Mouse (Mus musculus): ENCODE data around the gene B9d2. TPM values are rescaled to one million over a fixed set of nuclear protein-coding genes. Genes with fewer than 3 reads are reported as not detected.
A peak's percentile ranks its signal among the peaks of the same experiment; 100 is the strongest.

The B9d2 gene
- polyA plus RNA-seq, 1 experiment from 2014 or later, result 30.8 TPM

GRCm38 (mm10) chr7:25686680-25687531, 6.3 kb downstream of the B9d2 start, which contains the start of gene Tgfb1:
Tgfb1 (plus strand) TSS chr7:25687002.
- Histone ChIP-seq H3K4me2 (peak within 1 kb of the TSS; percentile 88), H3K9ac (peak within 1 kb of the TSS; percentile 88), H3K4me3 (peak within 1 kb of the TSS; percentile 67), H3K9me3 (no peaks in the 10 kb centered on the region), H3K36me3 (peaks cover 15% of the 10 kb centered on the region), H3K27me3 (replicated peaks) (peaks cover 29% of the 10 kb centered on the region), H3K4me1 (peaks cover 45% of the 10 kb centered on the region), H3K27ac (replicated peaks) (peak within 1 kb of the TSS; percentile 87)
- ATAC-seq (ENCODE audit: extremely low read depth, insufficient number of reproducible peaks, low FRiP score, low TSS enrichment), result peak; percentile 39
- WGBS, result 1% methylated on average over 54 of the region's 69 CpGs

GRCm38 (mm10) chr7:25687811-25688401, 7.3 kb downstream of the B9d2 start:
- Histone ChIP-seq H3K9me3 (no peaks in the 10 kb centered on the region), H3K9ac (peak overlapping the region; percentile 88), H3K36me3 (peaks cover 22% of the 10 kb centered on the region), H3K4me1 (peaks cover 44% of the 10 kb centered on the region), H3K27ac (replicated peaks) (peak overlapping the region; percentile 87), H3K4me3 (peak overlapping the region; percentile 67), H3K27me3 (replicated peaks) (peaks cover 29% of the 10 kb centered on the region), H3K4me2 (peak overlapping the region; percentile 88)
- WGBS, result 1% methylated on average over 47 of the region's 47 CpGs
- ATAC-seq (ENCODE audit: extremely low read depth, insufficient number of reproducible peaks, low FRiP score, low TSS enrichment), result no peak; the same call in 1 of the 2 replicates

GRCm38 (mm10) chr7:25688810-25689586, 8.4 kb downstream of the B9d2 start:
- under 1% methylated on average over 51 of the region's 52 CpGs for WGBS
- Histone ChIP-seq H3K27me3 (replicated peaks) (peaks cover 29% of the 10 kb centered on the region), H3K4me1 (peaks cover 34% of the 10 kb centered on the region), H3K27ac (replicated peaks) (peak overlapping the region; percentile 87), H3K9me3 (no peaks in the 10 kb centered on the region), H3K4me2 (peak overlapping the region; percentile 88), H3K9ac (peak overlapping the region; percentile 88), H3K36me3 (peaks cover 24% of the 10 kb centered on the region), H3K4me3 (peak overlapping the region; percentile 67)
- peak; percentile 62 for ATAC-seq (ENCODE audit: extremely low read depth, insufficient number of reproducible peaks, low FRiP score, low TSS enrichment)

GRCm38 (mm10) chr7:25689603-25690021, 9.0 kb downstream of the B9d2 start:
- peak overlapping the region; percentile 88 for H3K4me2 ChIP-seq

GRCm38 (mm10) chr7:25690051-25690450, 9.5 kb downstream of the B9d2 start:
- H3K9me3 ChIP-seq, result no peaks in the 10 kb centered on the region
- peaks cover 34% of the 10 kb centered on the region for H3K4me1 ChIP-seq
- peak overlapping the region; percentile 87 for H3K27ac ChIP-seq (replicated peaks)
- peak overlapping the region; percentile 88 for H3K4me2 ChIP-seq
- WGBS, result 38% methylated on average over 5 of the region's 5 CpGs
- H3K27me3 ChIP-seq (replicated peaks), result peaks cover 29% of the 10 kb centered on the region
- ATAC-seq (ENCODE audit: extremely low read depth, insufficient number of reproducible peaks, low FRiP score, low TSS enrichment), result no peak
- H3K36me3 ChIP-seq, result peaks cover 31% of the 10 kb centered on the region
- H3K4me3 ChIP-seq, result peak overlapping the region; percentile 67
- peak overlapping the region; percentile 88 for H3K9ac ChIP-seq

More at GRCm38 (mm10) chr7:25689603-25690021, 9.0 kb downstream of the B9d2 start:
- H3K27ac ChIP-seq (replicated peaks), result peak overlapping the region; percentile 87
- peak overlapping the region; percentile 67 for H3K4me3 ChIP-seq
- ATAC-seq (ENCODE audit: extremely low read depth, insufficient number of reproducible peaks, low FRiP score, low TSS enrichment), result 0 out of 2 replicates have a peak, but pooled peaks have one; percentile 0
- peaks cover 34% of the 10 kb centered on the region for H3K4me1 ChIP-seq
- H3K9ac ChIP-seq, result peak overlapping the region; percentile 88
- WGBS, result 6% methylated on average over 12 of the region's 12 CpGs
- no peaks in the 10 kb centered on the region for H3K9me3 ChIP-seq
- peaks cover 27% of the 10 kb centered on the region for H3K36me3 ChIP-seq
- H3K27me3 ChIP-seq (replicated peaks), result peaks cover 29% of the 10 kb centered on the region

- Histone ChIP-seq H3K27ac (replicated peaks) (no peak overlapping the region), H3K27me3 (replicated peaks) (peaks cover 13% of the 10 kb centered on the region; the same call in 1 of the 2 replicates), H3K9me3 (no peaks in the 10 kb centered on the region), H3K4me2 (no peak overlapping the region), H3K4me1 (0 out of 2 replicates have a peak, but pooled peaks cover 10% of the 10 kb centered on the region), H3K36me3 (peaks cover 66% of the 10 kb centered on the region), H3K4me3 (no peak overlapping the region), H3K9ac (no peak overlapping the region)
- ATAC-seq (ENCODE audit: extremely low read depth, insufficient number of reproducible peaks, low FRiP score, low TSS enrichment), result no peak
- WGBS, result 72% methylated on average over 8 of the region's 8 CpGs
Measured at GRCm38 (mm10) chr7:25694104-25694503, 13.5 kb downstream of the B9d2 start.

GRCm38 (mm10) chr7:25699851-25700250, 19.3 kb downstream of the B9d2 start:
- Histone ChIP-seq H3K4me2 (no peak overlapping the region), H3K4me1 (peaks cover 17% of the 10 kb centered on the region), H3K4me3 (no peak overlapping the region), H3K27me3 (replicated peaks) (no peaks in the 10 kb centered on the region), H3K9ac (no peak overlapping the region), H3K36me3 (peaks cover 64% of the 10 kb centered on the region), H3K9me3 (peaks cover 6% of the 10 kb centered on the region), H3K27ac (replicated peaks) (no peak overlapping the region)
- no peak for ATAC-seq (ENCODE audit: extremely low read depth, insufficient number of reproducible peaks, low FRiP score, low TSS enrichment)
- WGBS, result 55% methylated on average over 13 of the region's 13 CpGs

- Histone ChIP-seq H3K27ac (replicated peaks) (no peak overlapping the region), H3K9me3 (peaks cover 6% of the 10 kb centered on the region), H3K4me2 (no peak overlapping the region), H3K4me1 (peaks cover 25% of the 10 kb centered on the region), H3K4me3 (no peak overlapping the region), H3K36me3 (peaks cover 56% of the 10 kb centered on the region), H3K9ac (no peak overlapping the region), H3K27me3 (replicated peaks) (no peaks in the 10 kb centered on the region)
- ATAC-seq (ENCODE audit: extremely low read depth, insufficient number of reproducible peaks, low FRiP score, low TSS enrichment), result no peak
- WGBS, result 73% methylated on average over 12 of the region's 12 CpGs
Measured at GRCm38 (mm10) chr7:25700732-25701131, 20.2 kb downstream of the B9d2 start.

- 92% methylated on average over 2 of the region's 2 CpGs for WGBS
- Histone ChIP-seq H3K4me3 (no peak overlapping the region), H3K4me1 (peaks cover 42% of the 10 kb centered on the region), H3K36me3 (peaks cover 44% of the 10 kb centered on the region), H3K9me3 (peaks cover 6% of the 10 kb centered on the region), H3K27ac (replicated peaks) (no peak overlapping the region), H3K27me3 (replicated peaks) (no peaks in the 10 kb centered on the region), H3K9ac (no peak overlapping the region), H3K4me2 (no peak overlapping the region)
- ATAC-seq (ENCODE audit: extremely low read depth, insufficient number of reproducible peaks, low FRiP score, low TSS enrichment), result no peak
Measured at GRCm38 (mm10) chr7:25702350-25702749, 21.8 kb downstream of the B9d2 start.

GRCm38 (mm10) chr7:25703793-25704494, 23.4 kb downstream of the B9d2 start:
- Histone ChIP-seq H3K4me2 (peak overlapping the region; percentile 68), H3K9ac (peak overlapping the region; percentile 62; the same call in 1 of the 2 replicates), H3K36me3 (peaks cover 29% of the 10 kb centered on the region), H3K4me3 (peak overlapping the region; percentile 33; the same call in 1 of the 2 replicates), H3K4me1 (peaks cover 49% of the 10 kb centered on the region), H3K27me3 (replicated peaks) (no peaks in the 10 kb centered on the region), H3K27ac (replicated peaks) (0 out of 2 replicates have a peak overlapping the region, but pooled peaks have one; percentile 13), H3K9me3 (peaks cover 6% of the 10 kb centered on the region)
- ATAC-seq (ENCODE audit: extremely low read depth, insufficient number of reproducible peaks, low FRiP score, low TSS enrichment), result no peak
- WGBS, result 17% methylated on average over 10 of the region's 10 CpGs
